Mouse (Mus musculus): ENCODE measurements around the gene Atp23.

Atp23 gene

DNA sequence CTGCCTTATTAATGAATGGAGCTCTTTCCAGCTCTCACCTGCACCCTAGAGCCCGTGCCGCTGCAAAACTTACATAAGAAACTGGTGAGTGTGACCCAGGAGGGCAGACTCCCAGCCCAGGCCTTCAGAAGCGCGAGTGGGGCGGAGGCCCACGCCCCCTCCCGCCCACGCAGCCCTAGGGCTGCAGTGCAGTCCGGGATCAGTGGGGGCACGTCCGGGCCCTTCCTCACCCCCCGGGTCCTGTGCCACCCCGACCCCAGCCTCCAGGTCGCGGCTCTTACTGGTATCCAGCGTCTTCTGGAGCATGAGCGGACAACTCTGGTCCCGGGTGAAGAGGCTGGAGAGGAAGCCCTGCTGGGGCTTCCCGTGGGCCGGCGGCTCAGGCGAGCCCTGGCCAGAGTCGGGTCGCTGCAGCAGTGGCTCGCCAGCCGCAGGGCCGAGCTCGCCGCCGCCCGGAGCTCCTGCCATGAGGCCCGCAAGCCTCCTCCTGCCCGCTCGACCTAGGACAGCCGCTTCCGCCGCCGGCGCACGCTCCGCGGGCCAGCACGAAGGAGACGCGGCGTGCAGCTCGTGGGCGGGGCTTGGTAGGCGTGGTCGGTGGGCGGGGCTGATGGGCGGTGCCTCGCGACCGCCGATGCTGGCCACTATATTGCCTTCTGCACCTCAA is at the start of gene Atp23:
Gene Atp23 (minus strand): TSS at position 535 of the 667 bp plus-strand sequence.
- DNase-seq (ENCODE audit: low read depth in 1 of 2, low spot score in 2 of 2), result peak; percentile 69 to 88

DNA sequence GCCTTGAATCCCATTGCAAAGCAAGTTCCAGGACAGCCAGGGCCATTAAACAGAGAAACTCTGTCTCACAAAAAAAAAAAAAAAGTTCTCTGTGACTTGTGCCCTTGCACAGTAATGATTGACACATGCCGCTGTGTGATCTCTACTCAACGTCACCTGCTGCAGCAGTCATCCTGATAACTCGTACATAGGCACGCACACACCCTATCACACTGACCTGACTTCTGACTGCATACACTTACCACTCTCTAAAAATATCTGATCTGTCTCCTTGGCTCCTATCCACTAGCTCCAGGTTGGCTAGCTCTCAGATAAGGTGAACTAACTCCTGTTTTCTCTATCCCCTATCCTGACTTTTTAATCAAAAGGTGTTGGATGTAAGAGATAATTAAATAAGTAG is 49.4 kb upstream of the Atp23 start:
- DNase-seq (ENCODE audit: low read depth in 1 of 2, low spot score in 2 of 2), result no peak

DNA sequence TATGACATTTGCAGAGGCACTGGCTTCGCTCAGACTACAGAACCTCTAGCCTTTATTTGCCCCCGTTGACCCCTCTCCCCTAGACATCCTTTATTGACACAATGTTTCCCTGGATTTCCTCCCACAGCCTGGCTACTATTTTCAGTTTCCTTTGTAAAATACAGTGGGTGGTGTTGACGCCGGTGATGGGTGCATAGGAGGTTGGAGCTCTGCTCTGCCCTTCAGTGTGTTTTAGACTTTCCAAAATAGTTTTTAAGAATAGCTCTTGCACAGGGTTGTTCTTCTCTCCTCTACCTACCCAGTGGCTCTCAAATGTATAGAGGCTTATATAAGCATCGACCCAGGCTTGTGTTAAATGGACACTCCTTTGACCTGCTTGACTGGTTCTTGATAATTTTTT is 48.7 kb upstream of the Atp23 start:
- DNase-seq (ENCODE audit: low read depth in 1 of 2, low spot score in 2 of 2), result no peak

DNA sequence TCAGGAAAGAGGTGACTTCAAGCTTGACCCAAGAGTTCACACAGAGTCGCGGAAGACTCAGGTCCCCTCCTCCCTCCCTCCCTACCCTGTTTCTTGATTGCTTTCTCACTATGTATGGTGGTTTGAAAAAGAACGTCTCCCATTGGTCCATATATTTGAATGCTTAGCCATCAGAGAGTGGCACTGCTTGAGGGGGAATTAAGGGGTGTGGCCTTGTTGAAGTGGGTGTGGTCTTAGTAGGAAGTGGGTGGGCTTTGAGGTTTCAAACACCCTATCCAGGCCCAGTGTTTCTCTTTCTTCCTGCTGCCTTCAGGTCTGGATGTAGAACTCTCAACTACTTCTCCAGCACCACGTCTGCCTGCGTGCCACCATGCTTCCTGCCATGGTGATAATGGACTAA is 44.4 kb upstream of the Atp23 start:
- no peak for DNase-seq (ENCODE audit: low read depth in 1 of 2, low spot score in 2 of 2)

DNA sequence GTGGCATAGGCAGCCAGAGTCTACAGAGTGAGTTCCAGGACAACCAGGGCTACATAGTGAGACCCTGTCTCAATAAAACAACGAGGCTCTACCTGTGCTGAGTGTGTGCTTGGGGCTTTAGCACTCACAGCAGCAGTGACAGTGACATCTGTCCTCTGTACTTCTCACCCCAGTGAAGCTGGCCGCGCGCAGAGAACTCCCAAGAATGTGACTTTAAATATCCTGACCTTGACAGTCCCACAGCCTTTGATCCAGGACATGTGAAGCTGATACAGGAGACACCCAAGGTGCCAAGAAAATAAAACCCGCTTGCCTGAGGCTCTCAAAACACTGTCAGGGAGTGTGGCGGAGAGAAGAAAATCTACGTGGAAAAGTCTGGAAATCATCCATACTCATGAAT is 39.8 kb upstream of the Atp23 start:
- no peak for DNase-seq (ENCODE audit: low read depth in 1 of 2, low spot score in 2 of 2)

DNA sequence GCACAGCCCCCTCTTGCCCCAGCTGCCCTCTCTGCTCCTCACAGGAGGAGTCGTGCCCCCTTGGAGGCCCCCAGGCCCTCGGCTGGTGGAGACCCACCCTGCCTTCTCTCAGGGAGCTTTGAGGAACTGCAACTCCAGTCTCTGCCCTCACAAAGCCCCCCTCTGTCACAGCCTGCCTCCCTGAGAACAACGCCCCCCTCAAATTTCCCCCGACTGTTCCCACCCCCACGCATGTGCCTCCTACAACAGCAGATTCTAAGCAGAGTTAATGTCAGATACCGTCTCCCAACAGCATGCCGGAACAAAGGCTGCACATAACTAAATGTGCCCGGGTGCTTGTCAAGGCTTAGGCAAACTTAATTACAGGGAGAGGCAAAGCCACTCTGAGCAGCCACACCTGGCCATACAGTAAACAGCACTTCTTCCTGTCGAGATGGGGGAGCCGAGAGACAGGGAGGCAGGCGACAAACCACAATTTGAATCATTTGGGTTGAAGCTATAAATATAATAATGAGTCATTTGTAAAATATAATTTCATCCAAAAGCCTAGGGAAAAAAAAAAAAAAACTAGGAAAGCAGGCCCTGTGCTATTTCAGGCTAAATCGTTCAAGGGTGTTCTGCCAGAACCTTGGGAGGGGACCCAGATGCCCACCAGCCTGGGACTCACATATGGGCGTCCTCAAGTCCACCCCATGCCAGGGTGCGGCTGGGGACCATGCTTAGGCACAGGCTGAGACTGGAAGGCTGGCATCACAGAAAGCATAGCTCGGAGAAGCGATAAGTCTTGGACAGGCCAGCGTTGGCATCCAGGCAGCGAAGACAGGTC is 34.6 kb upstream of the Atp23 start:
- no peak for DNase-seq (ENCODE audit: low read depth in 1 of 2, low spot score in 2 of 2)

DNA sequence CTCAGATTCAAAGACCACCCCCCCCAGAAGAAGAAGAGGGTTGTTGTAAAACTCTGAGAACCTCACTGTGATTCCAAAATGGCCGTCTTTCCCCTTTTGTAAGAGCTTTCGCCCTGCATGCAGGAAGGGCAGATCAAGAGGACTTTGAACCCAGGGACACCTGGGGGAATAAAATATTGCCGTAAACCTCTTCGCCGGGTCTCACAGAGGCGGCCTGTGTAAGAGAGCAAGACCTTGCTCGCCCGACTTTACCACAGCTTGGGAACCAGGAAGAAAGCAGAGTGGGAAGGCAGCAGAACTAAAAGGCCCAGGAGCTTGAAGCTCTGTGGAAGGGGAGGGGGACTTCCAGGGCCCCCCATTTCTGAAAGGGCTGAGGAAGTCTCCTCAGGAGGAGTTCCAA is 34.0 kb upstream of the Atp23 start:
- no peak for DNase-seq (ENCODE audit: low read depth in 1 of 2, low spot score in 2 of 2)

DNA sequence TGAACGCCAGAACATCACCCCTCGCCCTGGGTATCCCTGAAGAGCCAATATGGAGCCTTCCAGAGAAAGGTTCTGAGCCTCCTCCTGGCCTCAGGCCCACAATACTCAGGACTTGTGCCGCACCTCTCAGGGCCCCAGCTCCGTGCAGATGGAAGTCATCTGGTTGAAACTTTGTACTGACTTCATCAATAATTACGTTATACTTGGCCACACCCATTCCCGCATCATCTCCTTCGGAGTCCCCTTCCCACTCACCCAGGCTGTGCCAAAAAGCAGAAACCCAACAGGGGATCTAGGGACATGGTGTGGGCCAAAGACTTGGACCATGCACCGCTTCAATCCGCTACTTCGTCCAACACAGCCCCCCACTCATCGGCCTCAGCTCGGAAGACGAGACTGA is 33.4 kb upstream of the Atp23 start:
- DNase-seq (ENCODE audit: low read depth in 1 of 2, low spot score in 2 of 2), result no peak

DNA sequence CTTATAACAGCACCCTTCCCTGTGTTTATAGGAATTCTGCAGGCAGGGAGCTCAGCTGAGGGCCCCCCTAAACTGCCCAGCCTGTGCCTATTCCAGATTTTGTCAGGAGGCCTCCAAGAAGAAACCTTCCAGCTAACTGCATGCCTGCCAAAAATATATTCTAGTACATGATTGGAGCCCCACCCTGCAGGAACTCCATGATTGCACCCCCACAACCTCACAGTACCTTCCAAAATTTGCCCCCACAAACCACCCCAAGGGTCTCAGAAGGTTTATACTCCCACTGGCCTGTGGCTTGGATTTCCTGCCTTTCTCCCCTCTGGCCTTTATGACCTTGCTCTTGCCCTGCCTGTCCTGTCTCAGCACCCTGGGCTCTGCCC is 30.6 kb upstream of the Atp23 start:
- DNase-seq (ENCODE audit: low read depth in 1 of 2, low spot score in 2 of 2), result no peak

DNA sequence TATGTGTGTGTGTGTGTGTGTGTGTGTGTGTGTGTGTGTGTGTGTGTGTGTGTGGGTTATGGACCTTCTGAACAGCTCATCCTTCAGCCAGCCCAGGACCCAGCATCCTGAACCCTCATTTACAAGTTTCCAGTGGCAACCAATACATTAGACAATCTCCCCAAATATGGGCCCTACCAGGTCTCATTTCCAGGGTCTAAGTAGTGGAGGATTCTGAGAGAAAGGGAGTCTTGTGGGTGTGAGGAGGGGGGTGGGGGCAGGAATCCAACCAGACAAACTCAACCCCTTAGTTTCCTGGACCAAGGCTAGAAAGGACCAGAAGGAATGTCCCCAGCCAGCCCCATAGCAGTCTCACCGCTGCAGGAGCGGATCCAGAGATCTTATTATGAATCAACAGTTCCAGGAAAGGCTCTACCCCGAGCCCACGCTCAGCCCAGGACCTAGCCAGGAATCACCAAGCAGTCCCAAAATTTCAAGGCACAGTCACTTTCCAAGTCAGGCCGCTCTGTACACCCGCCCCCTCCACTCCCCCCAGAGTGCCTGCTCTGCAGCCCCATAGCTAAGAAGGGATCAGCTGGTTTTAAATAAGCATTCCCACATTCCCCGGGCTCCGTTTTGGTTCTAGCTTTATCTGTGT is 30.1 kb upstream of the Atp23 start:
- DNase-seq (ENCODE audit: low read depth in 1 of 2, low spot score in 2 of 2), result no peak

DNA sequence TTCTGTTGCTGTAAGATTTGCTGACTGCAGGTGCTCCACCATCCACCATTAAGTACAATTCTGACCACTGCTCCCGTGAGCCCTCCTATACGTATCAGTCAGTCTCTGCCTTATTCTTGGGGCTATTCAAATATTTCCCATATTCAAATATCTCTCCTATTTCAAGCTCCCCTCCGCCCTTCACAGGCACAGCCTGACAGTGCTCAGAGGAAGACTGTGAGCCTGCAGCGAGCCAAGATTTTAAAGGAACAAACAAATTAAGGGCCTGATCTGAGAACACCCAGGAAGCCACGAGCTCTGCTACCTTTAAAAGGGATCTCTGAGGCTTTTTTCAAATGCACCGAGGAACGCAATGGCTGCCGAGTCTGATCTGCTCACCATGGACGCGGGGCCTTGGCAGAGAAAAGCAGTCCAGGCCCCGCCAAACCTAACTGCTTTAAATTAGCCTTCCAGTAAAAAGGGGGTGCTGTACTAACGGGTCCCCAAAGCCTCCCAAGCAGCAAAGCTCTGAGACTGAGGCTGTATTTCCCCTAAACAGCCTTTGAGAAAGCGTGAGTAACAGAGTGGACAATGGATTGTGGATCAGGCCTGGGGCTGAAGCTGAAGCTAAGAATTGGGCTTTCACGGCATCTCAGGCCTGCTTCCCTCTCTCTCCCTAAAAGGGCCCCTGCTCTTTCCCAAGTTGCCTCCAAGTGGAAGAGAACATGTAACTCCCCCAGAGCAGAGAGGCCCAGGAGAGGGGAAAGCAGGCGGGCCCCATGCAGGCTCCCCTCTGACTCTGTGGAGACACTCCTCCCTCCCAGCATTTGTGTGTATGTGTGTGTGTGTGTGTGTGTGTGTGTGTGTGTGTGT is 29.3 kb upstream of the Atp23 start:
- no peak for DNase-seq (ENCODE audit: low read depth in 1 of 2, low spot score in 2 of 2)

DNA sequence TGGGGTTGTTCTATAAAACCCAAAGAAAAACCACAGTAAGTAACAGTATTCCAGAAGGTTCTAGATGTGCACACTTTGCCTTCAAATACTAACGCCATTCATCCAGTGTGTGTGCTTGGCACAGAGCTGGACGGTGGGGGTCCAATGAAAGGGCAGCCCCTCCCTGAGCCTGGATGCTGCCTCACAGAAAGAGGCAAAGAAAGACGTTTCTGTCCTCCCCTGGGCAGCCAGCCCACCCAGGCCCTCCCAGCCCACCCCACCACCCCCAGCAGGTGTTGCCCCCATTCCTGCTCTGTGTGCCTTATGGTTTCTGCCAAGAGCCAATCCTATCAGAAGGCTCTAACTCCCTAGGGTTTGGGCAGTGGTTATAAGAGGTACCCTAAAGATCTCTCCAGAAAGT is 28.4 kb upstream of the Atp23 start:
- DNase-seq (ENCODE audit: low read depth in 1 of 2, low spot score in 2 of 2), result no peak

DNA sequence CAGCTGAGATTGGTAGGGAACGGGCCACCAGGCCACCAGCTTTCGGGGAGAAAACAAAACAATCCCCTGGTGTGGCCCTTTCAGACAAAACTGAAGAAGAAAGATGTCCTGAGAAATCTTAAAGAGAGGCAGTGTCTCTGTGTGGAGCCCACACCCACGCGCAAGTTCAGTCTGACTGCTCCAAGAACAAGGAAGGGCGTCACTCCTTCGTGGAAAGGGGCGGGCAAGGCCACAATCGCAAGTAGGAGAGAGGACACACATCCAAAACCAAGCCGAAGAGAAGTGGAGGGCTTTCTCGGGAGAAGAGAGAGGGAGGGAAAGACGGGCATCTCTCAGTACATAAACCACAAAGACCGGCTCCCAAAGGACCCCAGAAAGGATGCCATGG is 27.7 kb upstream of the Atp23 start:
- DNase-seq (ENCODE audit: low read depth in 1 of 2, low spot score in 2 of 2), result no peak

DNA sequence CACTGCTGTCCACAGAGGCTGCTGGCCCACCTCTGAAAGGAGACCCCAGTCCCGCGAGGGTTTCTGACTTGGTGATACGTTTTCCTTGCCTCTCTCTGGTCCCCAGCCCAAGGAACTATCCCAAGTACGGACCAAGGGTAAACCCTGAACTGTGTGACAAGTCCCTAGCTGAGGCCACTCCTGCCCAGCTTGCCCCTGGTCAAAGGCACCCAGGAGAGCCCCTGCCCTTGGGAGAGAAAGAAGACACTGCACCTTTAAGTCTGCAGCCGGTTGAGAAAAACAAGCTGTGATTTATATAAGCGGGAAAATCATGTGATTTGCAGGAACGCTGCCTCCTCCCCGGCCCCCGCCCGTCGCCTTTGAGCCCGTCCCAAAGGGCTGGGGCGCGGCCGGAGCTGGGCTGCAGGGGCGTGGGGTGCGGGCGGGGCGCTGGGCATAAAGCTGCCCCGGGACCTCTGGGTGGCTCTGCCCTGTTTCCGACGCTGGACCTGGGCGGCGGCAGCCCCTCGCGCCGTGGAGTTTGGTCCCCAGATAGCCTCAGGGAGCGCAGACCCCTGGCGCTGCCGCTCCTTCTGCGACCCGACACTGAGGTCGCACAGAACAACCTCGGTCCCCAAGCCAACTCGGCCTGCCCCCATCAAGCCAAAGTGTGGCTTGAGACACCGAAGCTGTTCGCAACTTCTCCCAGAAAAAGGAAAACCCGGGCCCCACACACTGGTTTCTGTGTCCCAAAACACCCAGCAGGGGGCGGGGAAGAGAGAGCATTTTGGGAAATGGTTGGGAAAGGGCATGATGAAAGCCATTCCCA is 27.1 kb upstream of the Atp23 start:
- no peak for DNase-seq (ENCODE audit: low read depth in 1 of 2, low spot score in 2 of 2)

DNA sequence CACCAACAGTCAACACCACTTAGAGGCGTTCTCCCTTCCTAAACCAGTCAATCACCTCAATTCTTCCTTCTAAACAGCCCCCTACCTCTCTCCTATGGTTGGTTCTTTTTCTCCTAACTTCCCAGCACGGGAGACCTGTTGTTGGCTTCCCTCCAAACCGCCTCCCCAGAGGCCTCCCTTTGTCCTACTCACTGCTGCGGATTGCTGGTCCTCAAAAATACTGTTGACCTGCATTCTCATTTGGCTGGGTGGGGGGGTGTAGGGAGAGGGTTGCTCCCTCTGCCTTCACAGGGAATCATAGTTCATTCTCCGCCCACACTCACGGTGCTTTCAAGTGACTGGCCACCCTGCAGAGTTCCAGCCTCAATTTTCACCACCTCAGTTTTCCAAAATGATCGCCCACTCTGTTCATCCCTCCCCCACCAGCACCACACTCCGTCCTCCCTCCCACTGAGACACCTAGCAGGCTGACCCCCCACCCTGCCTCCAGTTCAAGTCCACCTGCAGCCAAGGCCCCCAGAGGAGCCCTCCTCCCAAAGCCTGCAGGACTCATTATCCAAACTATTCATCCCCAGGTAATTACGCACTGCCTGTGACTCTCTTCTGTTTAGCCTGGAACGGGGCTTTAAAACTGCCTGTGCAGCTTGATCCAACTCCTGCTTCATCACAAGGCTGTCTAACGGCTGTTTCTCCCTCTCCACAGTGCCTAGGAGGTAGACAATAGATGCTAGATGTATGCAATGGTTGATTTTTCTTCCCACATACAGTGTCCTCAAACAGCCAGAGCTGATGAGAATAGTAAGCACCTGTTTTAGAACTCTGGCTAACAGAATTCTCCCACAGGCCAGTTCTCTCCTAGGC is 26.2 kb upstream of the Atp23 start:
- no peak for DNase-seq (ENCODE audit: low read depth in 1 of 2, low spot score in 2 of 2)

DNA sequence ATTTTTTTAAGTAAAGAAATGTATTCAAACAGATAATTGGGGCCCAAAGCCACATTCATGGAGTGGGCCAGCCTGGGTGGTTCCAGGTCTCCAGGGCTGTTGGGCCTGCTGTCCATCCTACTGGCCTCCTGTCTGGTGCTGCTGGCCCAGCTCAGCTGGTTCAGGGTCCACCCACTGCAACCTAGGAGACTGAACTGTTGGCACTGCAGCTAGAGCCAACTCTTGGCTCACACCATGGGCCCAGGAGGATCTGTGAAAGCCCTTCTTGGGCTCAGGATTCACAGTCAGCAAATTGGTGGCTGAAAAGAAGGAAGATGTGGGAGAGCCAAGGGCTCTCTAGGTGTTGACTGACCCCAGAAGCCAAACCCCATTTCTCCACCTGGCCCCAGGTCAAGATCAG is 24.2 kb upstream of the Atp23 start:
- no peak for DNase-seq (ENCODE audit: low read depth in 1 of 2, low spot score in 2 of 2)

DNA sequence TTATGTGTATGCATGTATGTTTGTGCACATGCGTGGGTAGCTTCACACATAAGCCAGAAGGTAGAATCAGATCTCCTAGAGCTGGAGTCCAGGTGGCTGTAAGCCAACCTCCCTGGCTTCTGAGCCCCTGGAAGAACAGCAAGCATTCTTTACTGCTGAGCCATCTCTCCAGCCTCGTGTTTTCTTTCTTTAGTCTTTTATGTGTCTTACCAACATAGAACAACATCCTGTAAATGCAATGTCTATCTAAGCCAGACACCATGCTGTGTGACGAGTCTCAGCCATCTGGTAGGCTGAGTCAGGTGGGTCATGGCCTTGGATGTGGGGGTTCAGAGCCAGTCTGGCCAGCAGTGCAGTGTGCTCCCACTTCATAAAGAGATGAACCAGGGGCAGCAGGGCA is 22.9 kb upstream of the Atp23 start:
- no peak for DNase-seq (ENCODE audit: low read depth in 1 of 2, low spot score in 2 of 2)

DNA sequence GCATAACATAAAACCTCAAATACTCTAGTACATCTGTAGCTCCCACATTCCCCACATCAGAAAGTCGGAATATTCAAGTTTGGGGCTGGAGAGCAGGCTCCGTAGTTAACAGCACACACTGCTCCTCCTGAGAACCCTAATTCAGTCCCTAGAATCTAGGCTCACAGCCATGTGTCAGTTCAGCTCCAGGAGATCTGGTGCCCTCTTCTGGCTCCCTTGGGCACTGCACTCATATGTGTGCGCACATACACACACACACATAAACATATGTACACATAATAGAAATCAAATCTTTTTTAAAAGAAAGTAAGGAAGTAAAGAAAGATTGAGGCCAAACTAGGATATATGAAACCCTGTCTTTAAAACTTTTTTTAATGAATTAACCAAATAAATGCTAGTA is 19.1 kb upstream of the Atp23 start:
- no peak for DNase-seq (ENCODE audit: low read depth in 1 of 2, low spot score in 2 of 2)

DNA sequence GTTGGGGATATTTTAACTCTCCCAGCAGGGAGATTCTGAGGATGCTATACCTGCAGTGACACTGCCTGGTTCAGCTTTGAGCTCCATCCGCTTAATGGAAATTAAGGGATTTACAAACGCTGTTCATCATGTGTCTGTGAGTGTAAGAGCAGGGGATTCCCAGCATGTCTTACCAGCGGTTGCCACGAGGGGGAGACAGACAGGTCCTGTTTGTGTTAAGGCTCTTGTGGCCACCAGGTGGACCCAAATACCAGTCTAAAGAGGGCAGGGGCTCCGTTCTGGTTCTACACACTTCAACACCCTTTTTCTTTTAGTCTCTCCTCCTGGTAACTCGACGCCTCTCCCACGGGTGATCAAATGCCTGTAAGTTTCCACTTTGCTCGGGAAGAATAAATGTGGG is 17.9 kb upstream of the Atp23 start:
- DNase-seq (ENCODE audit: low read depth in 1 of 2, low spot score in 2 of 2), result peak; percentile 80 to 91

DNA sequence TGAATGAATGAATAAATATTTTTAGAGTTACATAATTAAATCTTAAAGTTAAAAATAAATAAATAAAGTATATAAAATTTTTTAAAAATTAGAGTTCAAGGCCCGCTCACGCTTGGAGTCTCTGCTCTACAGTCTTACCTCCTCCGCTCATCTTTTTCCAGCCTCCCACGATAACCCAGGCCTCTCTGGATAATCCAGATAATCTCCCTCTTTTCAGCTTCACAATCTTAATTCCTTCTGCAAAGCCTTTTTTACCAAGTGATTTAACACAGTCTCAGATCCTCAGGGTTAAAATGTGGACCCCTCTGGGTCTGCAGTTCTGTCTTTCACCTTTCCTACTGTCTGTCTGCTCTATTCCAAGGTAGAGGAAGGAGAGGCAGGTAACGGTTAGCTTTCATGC is 13.1 kb upstream of the Atp23 start:
- DNase-seq (ENCODE audit: low read depth in 1 of 2, low spot score in 2 of 2), result no peak

All from monocyte, adult 2 months (primary cell).